Mouse (Mus musculus): ENCODE data around the gene Tmigd3. TPM values are rescaled to one million over a fixed set of nuclear protein-coding genes. Genes with fewer than 3 reads are reported as not detected.

The Tmigd3 gene
- total and polyA plus RNA-seq, 3 experiments: 0.27 to 0.36 TPM; not detected in 1

DNA sequence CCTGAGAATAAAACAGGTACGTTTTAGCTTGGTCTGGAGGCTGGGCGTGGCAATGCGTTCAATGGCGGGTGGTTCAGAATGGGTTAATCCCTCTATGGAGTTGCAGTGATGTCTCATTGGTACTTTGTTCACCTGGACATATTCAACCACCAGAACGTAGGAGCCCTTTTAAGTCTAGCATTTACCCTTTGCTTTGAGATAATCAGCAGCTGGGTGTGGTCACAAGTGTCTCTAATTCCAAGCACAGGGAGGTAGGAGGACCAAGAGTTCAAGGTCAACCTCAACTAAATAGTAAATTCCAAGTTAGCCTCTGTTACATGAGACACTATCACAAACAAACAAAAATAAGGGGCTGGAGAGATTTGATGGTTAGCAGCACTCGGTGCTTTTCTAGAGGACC lies 58.1 kb downstream of the Tmigd3 start:
- Histone ChIP-seq H3K79me2 (ENCODE audit: control insufficient read depth, insufficient read depth, low read length, poor library complexity) (peaks cover 5% of the 10 kb centered on the region; the same call in 1 of the 2 replicates), H3K27ac (ENCODE audit: control insufficient read depth, low read depth, low read length) (no peak overlapping the region), H3K4me3 (ENCODE audit: control insufficient read depth in 1 of 2, insufficient read depth in 1 of 2, low read depth in 2 of 2, low read length in 2 of 2) (no peak overlapping the region), H3K9ac (ENCODE audit: control insufficient read depth, low read depth, low read length, poor library complexity, severe bottlenecking) (no peak overlapping the region), H3K36me3 (ENCODE audit: control insufficient read depth in 1 of 2, insufficient read depth in 2 of 2, low read length in 2 of 2) (peaks cover 0 to 20% of the 10 kb centered on the region in 2 experiments; a peak in 3 of 4 replicates), H3K4me1 (ENCODE audit: control insufficient read depth in 1 of 2, insufficient read depth in 2 of 2, low read length in 2 of 2) (peaks cover 4 to 24% of the 10 kb centered on the region in 2 experiments; a peak in 3 of 4 replicates), H3K27me3 (ENCODE audit: control insufficient read depth in 1 of 2, insufficient read depth in 2 of 2, low read length in 2 of 2) (no peaks in the 10 kb centered on the region), H3K9me3 (replicated peaks; ENCODE audit: insufficient read depth, low read length) (no peaks in the 10 kb centered on the region)
- DNase-seq (ENCODE audit: low read depth, low spot score): no peak
- no peak for TF ChIP-seq CHD1 (IDR thresholded peaks at IDR 0.05; ENCODE audit: low read depth, low read length)
- no peak for TF ChIP-seq ZMIZ1 (IDR thresholded peaks at IDR 0.05; ENCODE audit: low read depth, low read length)
- TF ChIP-seq POLR2AphosphoS2 (IDR thresholded peaks at IDR 0.05; ENCODE audit: low read length): no peak
- TF ChIP-seq MAZ (IDR thresholded peaks at IDR 0.05; ENCODE audit: low read depth, low read length): no peak
- no peak for TF ChIP-seq TCF12 (IDR thresholded peaks at IDR 0.05; ENCODE audit: low read depth, low read length)
- no peak for TF ChIP-seq MYB (IDR thresholded peaks at IDR 0.05; ENCODE audit: low read depth, low read length)
- no peak for TF ChIP-seq MEF2A (IDR thresholded peaks at IDR 0.05; ENCODE audit: extremely low read depth, insufficient replicate concordance, low read depth, low read length, poor library complexity, severe bottlenecking)
- no peak for TF ChIP-seq USF2 (IDR thresholded peaks at IDR 0.05; ENCODE audit: borderline replicate concordance in 1 of 2, insufficient read depth in 1 of 2, low read depth in 1 of 2, low read length in 2 of 2)
- TF ChIP-seq SMC3 (IDR thresholded peaks at IDR 0.05; ENCODE audit: low read depth, low read length): no peak

DNA sequence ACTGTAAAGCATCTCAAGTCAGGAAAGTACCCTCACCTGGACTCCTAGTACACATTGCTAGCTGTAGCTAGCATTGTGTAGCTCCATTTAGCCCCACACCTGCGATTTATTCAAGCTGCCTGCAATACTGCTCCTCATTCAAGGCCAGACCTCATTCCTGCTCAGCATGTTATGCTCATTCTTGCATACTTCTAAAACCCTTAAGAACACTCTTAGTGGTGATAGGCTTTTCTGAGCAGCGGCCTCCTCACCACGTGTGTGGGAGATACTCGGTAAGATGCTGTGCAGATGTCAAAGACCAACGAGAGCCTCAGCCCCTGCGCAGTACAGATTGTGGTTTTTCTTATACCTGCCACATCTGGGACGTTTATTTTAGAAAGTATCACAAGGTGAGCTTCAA lies 59.1 kb downstream of the Tmigd3 start:
- TF ChIP-seq CHD2 (IDR thresholded peaks at IDR 0.05; ENCODE audit: low read length) (no peak), ZMIZ1 (IDR thresholded peaks at IDR 0.05; ENCODE audit: low read depth, low read length) (no peak), MAZ (IDR thresholded peaks at IDR 0.05; ENCODE audit: low read depth, low read length) (no peak), ZNF384 (IDR thresholded peaks at IDR 0.05; ENCODE audit: low read depth, low read length) (no peak), ETS1 (IDR thresholded peaks at IDR 0.05; ENCODE audit: low read depth, low read length) (no peak), TBP (IDR thresholded peaks at IDR 0.05; ENCODE audit: low read depth, low read length) (no peak), MAFK (IDR thresholded peaks at IDR 0.05; ENCODE audit: borderline replicate concordance, low read depth, low read length) (no peak), JUND (IDR thresholded peaks at IDR 0.05; ENCODE audit: low read depth, low read length) (no peak), GABPA (IDR thresholded peaks at IDR 0.05; ENCODE audit: low read depth, low read length) (no peak), UBTF (IDR thresholded peaks at IDR 0.05; ENCODE audit: borderline replicate concordance, insufficient read depth, low read depth, low read length) (no peak), POLR2AphosphoS2 (IDR thresholded peaks at IDR 0.05; ENCODE audit: low read length) (no peak), ELF1 (IDR thresholded peaks at IDR 0.05; ENCODE audit: low read depth, low read length) (no peak), MXI1 (IDR thresholded peaks at IDR 0.05; ENCODE audit: low read depth, low read length) (no peak), POLR2AphosphoS5 (IDR thresholded peaks at IDR 0.05; ENCODE audit: borderline replicate concordance, low read depth, low read length) (no peak), GATA1 (IDR thresholded peaks at IDR 0.05; ENCODE audit: low read depth, low read length) (no peak), EP300 (IDR thresholded peaks at IDR 0.05; ENCODE audit: low read depth in 1 of 2, low read length in 2 of 2) (no peak), NRF1 (IDR thresholded peaks at IDR 0.05; ENCODE audit: insufficient read depth, low read depth, low read length, poor library complexity, severe bottlenecking) (no peak), HCFC1 (IDR thresholded peaks at IDR 0.05; ENCODE audit: low read depth, low read length) (no peak), MEF2A (IDR thresholded peaks at IDR 0.05; ENCODE audit: extremely low read depth, insufficient replicate concordance, low read depth, low read length, poor library complexity, severe bottlenecking) (no peak), RCOR1 (IDR thresholded peaks at IDR 0.05; ENCODE audit: low read depth, low read length) (no peak)

More for the DNA sequence above, 59.1 kb downstream of the Tmigd3 start:
- no peak overlapping the region for H3K27ac ChIP-seq (ENCODE audit: control insufficient read depth, low read depth, low read length)
- no peak overlapping the region for H3K9ac ChIP-seq (ENCODE audit: control insufficient read depth, low read depth, low read length, poor library complexity, severe bottlenecking)
- no peaks in the 10 kb centered on the region for H3K9me3 ChIP-seq (replicated peaks; ENCODE audit: insufficient read depth, low read length)
- H3K79me2 ChIP-seq (ENCODE audit: control insufficient read depth, insufficient read depth, low read length, poor library complexity): peaks cover 5% of the 10 kb centered on the region; the same call in 1 of the 2 replicates
- H3K4me1 ChIP-seq (ENCODE audit: control insufficient read depth in 1 of 2, insufficient read depth in 2 of 2, low read length in 2 of 2): peaks cover 4 to 24% of the 10 kb centered on the region in 2 experiments; a peak in 3 of 4 replicates
- peaks cover 0 to 20% of the 10 kb centered on the region in 2 experiments; a peak in 3 of 4 replicates for H3K36me3 ChIP-seq (ENCODE audit: control insufficient read depth in 1 of 2, insufficient read depth in 2 of 2, low read length in 2 of 2)
- H3K4me3 ChIP-seq (ENCODE audit: control insufficient read depth in 1 of 2, insufficient read depth in 1 of 2, low read depth in 2 of 2, low read length in 2 of 2): no peak overlapping the region
- H3K27me3 ChIP-seq (ENCODE audit: control insufficient read depth in 1 of 2, insufficient read depth in 2 of 2, low read length in 2 of 2): no peaks in the 10 kb centered on the region
- no peak for DNase-seq (ENCODE audit: low read depth, low spot score)
